Mouse (Mus musculus): Measurements from ENCODE around the gene Rab11fip3. TPM values are rescaled to one million over a fixed set of nuclear protein-coding genes. Genes with fewer than 3 reads are reported as not detected.

The Rab11fip3 gene
- polyA plus RNA-seq, 1 experiment: 21.2 TPM

GRCm38 (mm10) chr17:25956201-25956600 lies 113.2 kb downstream of the Rab11fip3 start:
- DNase-seq (ENCODE audit: low spot score): no peak

GRCm38 (mm10) chr17:25955736-25956135 lies 113.6 kb downstream of the Rab11fip3 start:
- no peak for DNase-seq (ENCODE audit: low spot score)

GRCm38 (mm10) chr17:25954671-25955070 lies 114.7 kb downstream of the Rab11fip3 start:
- DNase-seq (ENCODE audit: low spot score): no peak

- DNase-seq (ENCODE audit: low spot score): no peak
Measured at GRCm38 (mm10) chr17:25953161-25953560, 116.2 kb downstream of the Rab11fip3 start.

GRCm38 (mm10) chr17:25951803-25952623 lies 117.3 kb downstream of the Rab11fip3 start, which contains the start of gene A930017K11Rik:
A930017K11Rik (minus strand) TSS chr17:25952565.
- DNase-seq (ENCODE audit: low spot score): no peak

GRCm38 (mm10) chr17:25951225-25951802 lies 118.0 kb downstream of the Rab11fip3 start:
- DNase-seq (ENCODE audit: low spot score): no peak

GRCm38 (mm10) chr17:25950706-25951105 lies 118.6 kb downstream of the Rab11fip3 start:
- DNase-seq (ENCODE audit: low spot score): no peak

- DNase-seq (ENCODE audit: low spot score): no peak
Measured at GRCm38 (mm10) chr17:25949981-25950380, 119.4 kb downstream of the Rab11fip3 start.

GRCm38 (mm10) chr17:25948051-25948450 lies 121.3 kb downstream of the Rab11fip3 start:
- no peak for DNase-seq (ENCODE audit: low spot score)

- no peak for DNase-seq (ENCODE audit: low spot score)
Measured at GRCm38 (mm10) chr17:25947576-25947975, 121.8 kb downstream of the Rab11fip3 start.

- no peak for DNase-seq (ENCODE audit: low spot score)
Measured at GRCm38 (mm10) chr17:25946891-25947290, 122.5 kb downstream of the Rab11fip3 start.

GRCm38 (mm10) chr17:25946349-25946748 lies 123.0 kb downstream of the Rab11fip3 start:
- DNase-seq (ENCODE audit: low spot score): no peak

- no peak for DNase-seq (ENCODE audit: low spot score)
Measured at GRCm38 (mm10) chr17:25945517-25946155, 123.7 kb downstream of the Rab11fip3 start.

- no peak for DNase-seq (ENCODE audit: low spot score)
Measured at GRCm38 (mm10) chr17:25944366-25945163, 124.8 kb downstream of the Rab11fip3 start, which contains the start of the genes Pigq and Nhlrc4. Pigq (minus strand) TSS chr17:25944936. Nhlrc4 (minus strand) TSS chr17:25944961.

GRCm38 (mm10) chr17:25943769-25944168 lies 125.6 kb downstream of the Rab11fip3 start:
- DNase-seq (ENCODE audit: low spot score): no peak

- DNase-seq (ENCODE audit: low spot score): no peak
Measured at GRCm38 (mm10) chr17:25943221-25943620, 126.1 kb downstream of the Rab11fip3 start.

GRCm38 (mm10) chr17:25942597-25943151 lies 126.7 kb downstream of the Rab11fip3 start:
- DNase-seq (ENCODE audit: low spot score): no peak

- DNase-seq (ENCODE audit: low spot score): peak; percentile 70
Measured at GRCm38 (mm10) chr17:25941511-25942241, 127.7 kb downstream of the Rab11fip3 start.

Measured in urinary bladder, adult 2 months (tissue).